Mouse (Mus musculus) midbrain, embryonic 12.5 days (tissue): ENCODE measurements around the gene Rpusd2. TPM values are rescaled to one million over a fixed set of nuclear protein-coding genes. Genes with fewer than 3 reads are reported as not detected.
A peak's percentile ranks its signal among the peaks of the same experiment; 100 is the strongest.
"Not testable (repeated sequence)": the region's sequence is repeated elsewhere in the genome, so short reads cannot be mapped to it uniquely, and the experiment has no call there.

ENCODE experiments used
- ATAC-seq: fragments of 200-750 bp; cut with Nextera tagmentation; 2 replicates; pipeline ENCODE4 v1.8.0; 2017; ENCODE audit warnings: low read depth, moderate TSS enrichment, moderate library complexity; ENCODE audit not compliant: low FRiP score
- H3K27ac ChIP-seq: fragments of 300-500 bp; sonication (generic); replicated peaks from 2 replicates; pipeline ENCODE4 v1.5.1; 2016; ENCODE audit warnings: mild to moderate bottlenecking
- H3K27me3 ChIP-seq: fragments of 300-500 bp; sonication (generic); 2 replicates; pipeline ENCODE4 v1.6.1; 2016; ENCODE audit warnings: mild to moderate bottlenecking
- H3K36me3 ChIP-seq: fragments of 300-500 bp; sonication (generic); 2 replicates; pipeline ENCODE4 v1.6.1; 2016
- H3K4me1 ChIP-seq: fragments of 300-500 bp; sonication (generic); 2 replicates; pipeline ENCODE4 v1.6.1; 2016
- H3K4me2 ChIP-seq: fragments of 300-500 bp; sonication (generic); replicated peaks from 2 replicates; pipeline ENCODE4 v1.6.1; 2016; ENCODE audit warnings: mild to moderate bottlenecking, moderate library complexity
- H3K4me3 ChIP-seq: fragments of 300-500 bp; sonication (generic); 2 replicates; pipeline ENCODE4 v1.5.1; 2016; ENCODE audit warnings: mild to moderate bottlenecking
- H3K9ac ChIP-seq: fragments of 300-500 bp; sonication (generic); replicated peaks from 2 replicates; pipeline ENCODE4 v1.6.1; 2016; ENCODE audit warnings: mild to moderate bottlenecking, moderate library complexity
- H3K9me3 ChIP-seq: fragments of 300-500 bp; sonication (generic); 2 replicates; pipeline ENCODE4 v1.6.1; 2016; ENCODE audit warnings: mild to moderate bottlenecking
- WGBS: fragments of 180-500 bp; shearing (Covaris S2); methylation state at CpG from one replicate; pipeline ENCODE4 v1.1.7; 2016; 5-methylcytosine and 5-hydroxymethylcytosine counted together
- polyA plus RNA-seq: library from polyadenylated mRNA; unstranded; fragments of >200 nt; fragmentation: Nextera tagmentation; extraction: Ambion mirVana; gene quantifications from 2 replicates; pipeline ENCODE4 v1.2.1, GENCODE M21; 2016

The Rpusd2 gene
- 7.4 and 7.5 TPM in 2 replicates for polyA plus RNA-seq

GRCm38 (mm10) chr2:119034656-119035396 is at the start of gene Rpusd2:
TSS of gene Rpusd2 (plus strand) at chr2:119034790.
- H3K9me3 ChIP-seq: no peaks in the 10 kb centered on the region
- H3K4me3 ChIP-seq: peak within 1 kb of the TSS; percentile 86
- peaks cover 28% of the 10 kb centered on the region for H3K36me3 ChIP-seq
- H3K27ac ChIP-seq: peak within 1 kb of the TSS; percentile 95
- ATAC-seq: peak; percentile 97
- peak within 1 kb of the TSS; percentile 81 for H3K9ac ChIP-seq
- H3K4me1 ChIP-seq: peaks cover 9% of the 10 kb centered on the region
- H3K4me2 ChIP-seq: peak within 1 kb of the TSS; percentile 59
- peaks cover 6% of the 10 kb centered on the region; the same call in 1 of the 2 replicates for H3K27me3 ChIP-seq
- WGBS: under 1% methylated on average over 48 of the region's 49 CpGs

- Histone ChIP-seq H3K27ac (no peak overlapping the region), H3K4me2 (no peak overlapping the region), H3K9ac (no peak overlapping the region), H3K36me3 (no peaks in the 10 kb centered on the region), H3K27me3 (peaks cover 15% of the 10 kb centered on the region), H3K4me3 (no peak overlapping the region), H3K4me1 (peaks cover 13% of the 10 kb centered on the region; the same call in 1 of the 2 replicates), H3K9me3 (no peaks in the 10 kb centered on the region)
- no peak for ATAC-seq
- WGBS: 69% methylated on average over 5 of the region's 5 CpGs
Observed at GRCm38 (mm10) chr2:118995490-118995889, 39.1 kb upstream of the Rpusd2 start.

- Histone ChIP-seq H3K9me3 (no peaks in the 10 kb centered on the region), H3K4me2 (no peak overlapping the region), H3K27me3 (peaks cover 15% of the 10 kb centered on the region), H3K4me3 (no peak overlapping the region), H3K9ac (no peak overlapping the region), H3K36me3 (no peaks in the 10 kb centered on the region), H3K4me1 (peaks cover 13% of the 10 kb centered on the region; the same call in 1 of the 2 replicates), H3K27ac (no peak overlapping the region)
- ATAC-seq: peak; percentile 62
- WGBS: 42% methylated on average over 16 of the region's 16 CpGs
Observed at GRCm38 (mm10) chr2:118995919-118996797, 38.4 kb upstream of the Rpusd2 start.

GRCm38 (mm10) chr2:118996798-118997105 is 37.8 kb upstream of the Rpusd2 start:
- Histone ChIP-seq H3K27ac (no peak overlapping the region), H3K36me3 (no peaks in the 10 kb centered on the region), H3K27me3 (peaks cover 15% of the 10 kb centered on the region), H3K4me3 (no peak overlapping the region), H3K4me2 (no peak overlapping the region), H3K9me3 (no peaks in the 10 kb centered on the region), H3K4me1 (peaks cover 13% of the 10 kb centered on the region; the same call in 1 of the 2 replicates), H3K9ac (no peak overlapping the region)
- no peak for ATAC-seq
- 17% methylated on average over 1 of the region's 1 CpGs for WGBS

- Histone ChIP-seq H3K9me3 (no peaks in the 10 kb centered on the region), H3K27me3 (peaks cover 15% of the 10 kb centered on the region), H3K9ac (no peak overlapping the region), H3K36me3 (no peaks in the 10 kb centered on the region), H3K4me1 (peaks cover 13% of the 10 kb centered on the region; the same call in 1 of the 2 replicates), H3K27ac (no peak overlapping the region), H3K4me2 (no peak overlapping the region), H3K4me3 (no peak overlapping the region)
- WGBS: 81% methylated on average over 6 of the region's 6 CpGs
- ATAC-seq: no peak
Observed at GRCm38 (mm10) chr2:118998115-118998866, 36.3 kb upstream of the Rpusd2 start.

GRCm38 (mm10) chr2:118999025-118999639 is 35.5 kb upstream of the Rpusd2 start:
- no peaks in the 10 kb centered on the region for H3K9me3 ChIP-seq
- H3K4me3 ChIP-seq: no peak overlapping the region
- no peak overlapping the region for H3K9ac ChIP-seq
- WGBS: 52% methylated on average over 3 of the region's 3 CpGs
- H3K36me3 ChIP-seq: no peaks in the 10 kb centered on the region
- no peak overlapping the region for H3K4me2 ChIP-seq
- no peak for ATAC-seq
- peaks cover 13% of the 10 kb centered on the region; the same call in 1 of the 2 replicates for H3K4me1 ChIP-seq
- H3K27ac ChIP-seq: no peak overlapping the region
- peaks cover 15% of the 10 kb centered on the region for H3K27me3 ChIP-seq

GRCm38 (mm10) chr2:119006886-119007285 is 27.7 kb upstream of the Rpusd2 start:
- no peaks in the 10 kb centered on the region for H3K27me3 ChIP-seq
- no peak overlapping the region for H3K9ac ChIP-seq
- no peaks in the 10 kb centered on the region for H3K36me3 ChIP-seq
- H3K4me2 ChIP-seq: no peak overlapping the region
- H3K9me3 ChIP-seq: no peaks in the 10 kb centered on the region
- no peak for ATAC-seq
- H3K4me3 ChIP-seq: no peak overlapping the region
- H3K4me1 ChIP-seq: no peaks in the 10 kb centered on the region
- no peak overlapping the region for H3K27ac ChIP-seq
- 86% methylated on average over 7 of the region's 7 CpGs for WGBS

GRCm38 (mm10) chr2:119009376-119009775 is 25.2 kb upstream of the Rpusd2 start:
- no peak overlapping the region for H3K4me2 ChIP-seq
- no peak overlapping the region for H3K27ac ChIP-seq
- no peaks in the 10 kb centered on the region for H3K27me3 ChIP-seq
- H3K4me3 ChIP-seq: no peak overlapping the region
- H3K9ac ChIP-seq: no peak overlapping the region
- H3K36me3 ChIP-seq: no peaks in the 10 kb centered on the region
- no peaks in the 10 kb centered on the region for H3K4me1 ChIP-seq
- no peaks in the 10 kb centered on the region for H3K9me3 ChIP-seq
- ATAC-seq: no peak
- WGBS: 91% methylated on average over 2 of the region's 2 CpGs

GRCm38 (mm10) chr2:119014989-119015388 is 19.6 kb upstream of the Rpusd2 start:
- peaks cover 8% of the 10 kb centered on the region; the same call in 1 of the 2 replicates for H3K4me1 ChIP-seq
- H3K36me3 ChIP-seq: peaks cover 15% of the 10 kb centered on the region
- no peak overlapping the region for H3K9ac ChIP-seq
- H3K4me2 ChIP-seq: no peak overlapping the region
- H3K9me3 ChIP-seq: 0 out of 2 replicates have a peak, but pooled peaks cover 3% of the 10 kb centered on the region
- H3K4me3 ChIP-seq: no peak overlapping the region
- no peaks in the 10 kb centered on the region for H3K27me3 ChIP-seq
- WGBS: 88% methylated on average over 7 of the region's 7 CpGs
- H3K27ac ChIP-seq: no peak overlapping the region
- no peak for ATAC-seq

- ATAC-seq: no peak
- H3K9ac ChIP-seq: no peak overlapping the region
- WGBS: 83% methylated on average over 12 of the region's 12 CpGs
- peaks cover 17% of the 10 kb centered on the region for H3K36me3 ChIP-seq
- no peak overlapping the region for H3K27ac ChIP-seq
- 0 out of 2 replicates have a peak, but pooled peaks cover 3% of the 10 kb centered on the region for H3K9me3 ChIP-seq
- no peaks in the 10 kb centered on the region for H3K27me3 ChIP-seq
- H3K4me1 ChIP-seq: peaks cover 8% of the 10 kb centered on the region; the same call in 1 of the 2 replicates
- no peak overlapping the region for H3K4me3 ChIP-seq
- no peak overlapping the region for H3K4me2 ChIP-seq
Observed at GRCm38 (mm10) chr2:119015604-119016180, 18.9 kb upstream of the Rpusd2 start.

GRCm38 (mm10) chr2:119016312-119016711 is 18.3 kb upstream of the Rpusd2 start:
- 81% methylated on average over 4 of the region's 4 CpGs for WGBS
- H3K27ac ChIP-seq, H3K4me3 ChIP-seq, H3K9me3 ChIP-seq, H3K4me2 ChIP-seq, H3K9ac ChIP-seq, H3K27me3 ChIP-seq, H3K4me1 ChIP-seq, ATAC-seq: not testable (repeated sequence)
- peaks cover 23% of the 10 kb centered on the region for H3K36me3 ChIP-seq
